Mouse (Mus musculus): ENCODE measurements around the gene Rasa4.
"Not testable (repeated sequence)": the region's sequence is repeated elsewhere in the genome, so short reads cannot be mapped to it uniquely, and the experiment has no call there.

DNA sequence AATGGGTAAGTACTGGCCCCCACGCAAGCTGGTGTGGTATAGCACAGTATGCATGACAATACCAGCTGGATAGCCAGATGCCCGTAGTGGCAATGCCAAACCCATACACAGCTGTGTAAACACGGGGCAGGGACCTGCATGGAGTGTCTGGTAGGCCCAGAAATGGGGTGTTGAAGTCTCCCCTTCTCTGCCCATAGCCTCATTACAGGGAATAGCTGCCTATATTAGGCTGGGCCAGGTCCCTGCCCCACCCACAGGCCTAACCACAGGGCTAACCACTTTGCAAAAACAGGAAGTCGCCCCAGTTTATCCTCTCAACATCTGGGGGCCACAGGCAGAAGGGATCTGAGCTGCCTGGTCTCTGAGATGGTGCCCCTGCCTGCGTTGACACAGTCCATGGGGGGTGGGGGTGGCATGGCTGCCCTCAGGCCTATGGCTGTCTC lies 65.4 kb downstream of the Rasa4 start:
- not testable (repeated sequence) for TF ChIP-seq CTCF (IDR thresholded peaks at IDR 0.05; ENCODE audit: insufficient read depth, low read length); POLR2A (IDR thresholded peaks at IDR 0.05; ENCODE audit: borderline replicate concordance, extremely low read depth, low read depth, low read length)

Measured in lung, adult 2 months (tissue).